Comparison of ENCODE assay signal across 16 mouse cellular contexts in the genomic region with DNA sequence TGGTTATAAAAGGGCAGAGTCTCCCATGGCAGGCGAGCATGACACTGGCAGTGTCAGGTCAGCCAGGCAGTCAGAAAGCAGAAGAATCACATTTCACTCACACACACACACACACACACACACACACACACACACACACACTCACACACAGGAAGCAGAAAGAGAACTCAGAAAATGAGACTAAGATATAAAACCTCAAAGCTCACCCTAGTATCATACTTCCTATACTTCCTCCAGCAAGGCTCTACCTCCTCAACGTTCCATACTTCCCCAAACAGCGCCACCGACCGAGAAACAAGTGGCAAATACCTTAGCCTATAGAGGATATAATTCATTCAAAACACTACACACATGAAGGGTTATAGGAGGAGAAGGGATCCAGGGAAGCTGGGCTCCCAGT. TPM values are rescaled to one million over a fixed set of nuclear protein-coding genes. Genes with fewer than 3 reads are reported as not detected.
DNase-seq lines count a peak whose midpoint lies in the region; ATAC-seq lines count a peak whose summit lies in the region.
"Had no signal": no experiment of that assay in that cellular context is flagged by ENCODE, and none has a peak within 500 bp of the region (broad histone marks: within the 10 kb centered on the region; RNA-seq: fewer than 3 reads in every experiment).

No protein-coding gene starts in this region.

- peak; percentile 24 for DNase-seq in kidney, postnatal 10 days
- no peak for DNase-seq in kidney, postnatal 25 days
- DNase-seq in T-cell, adult 2 months (ENCODE audit: low spot score) = peak; percentile 2
- no peak for DNase-seq in layer of hippocampus, adult 9-11 months
- DNase-seq in gastrocnemius, postnatal 14 days = no peak
- DNase-seq: adrenal gland, postnatal 36 days; cerebellum, adult 11-12 months; cerebellum, postnatal 36 days; gastrocnemius, postnatal 10 days; liver, embryonic 13.5 days; lung, embryonic 14.5 days; lung, postnatal 4 days; right cerebral cortex, adult 18-20 months had no signal

- peak; percentile 79 for ATAC-seq in megakaryocyte, adult 5-6 weeks (ENCODE audit: poor library complexity, severe bottlenecking)
- ATAC-seq in erythroblast, adult 5-6 weeks (replicated peaks; ENCODE audit: low FRiP score, poor library complexity, severe bottlenecking) = no peak
- ATAC-seq: intestine, embryonic 16.5 days had no signal

- intact Hi-C loops in gastrocnemius, postnatal 14 days (cut with DNase I; ENCODE audit: low total_unique reads) = no loop called here

RNA-seq across cellular contexts. Expression of gene Rpl10-ps3, which starts 18.5 kb away (rescaled TPM):
- 1,226 and 1,246 TPM in 2 replicates for total RNA-seq in megakaryocyte, adult 5-6 weeks (2015)
- 95.0 and 249 TPM in 2 replicates for total RNA-seq in megakaryocyte, adult 5-6 weeks (2017)
- 286 and 303 TPM in 2 replicates for total RNA-seq in erythroblast, adult 5-6 weeks (2015; ENCODE audit: low replicate concordance)
- total RNA-seq in erythroblast, adult 5-6 weeks (2017; ENCODE audit: low replicate concordance) = 66.1 and 101 TPM in 2 replicates
- total RNA-seq in gastrocnemius, postnatal 14 days (2021) = 100 to 1,000 TPM; 453 to 504 TPM

Comparison
In these comparisons a context has a peak if more than half of its experiments do, and no peak if none do; other contexts are left out.
1. DNase-seq: peak in kidney, postnatal 10 days (single experiment) and T-cell, adult 2 months (single experiment); none in kidney, postnatal 25 days (0 of 2), layer of hippocampus, adult 9-11 months (single experiment) and gastrocnemius, postnatal 14 days (single experiment).